Mouse (Mus musculus) MEL (cell line): ENCODE results near the gene Adam1b.

Experiments used
- CTCF ChIP-seq, 3 experiments: IDR thresholded peaks in 2 of 3; conservative IDR thresholded peaks in 1 of 3; 2 replicates each; pipeline ENCODE4 v1.5.1; 2011 to 2012; ENCODE audit warnings: low read length in 3 of 3, low read depth in 2 of 3, mild to moderate bottlenecking in 2 of 3, improper control_type of control experiment in 1 of 3, inconsistent platforms in 1 of 3, mixed read lengths in 1 of 3, moderate library complexity in 1 of 3; ENCODE audit not compliant: control insufficient read depth in 1 of 3, insufficient read depth in 1 of 3, poor library complexity in 1 of 3, severe bottlenecking in 1 of 3
- EP300 ChIP-seq, 2 experiments: IDR thresholded peaks; 2 replicates each; pipeline ENCODE4 v1.6.1; 2011; ENCODE audit warnings: improper control_type of control experiment in 2 of 2, low read length in 2 of 2, low read depth in 1 of 2, mild to moderate bottlenecking in 1 of 2
- GATA1 ChIP-seq: IDR thresholded peaks from 2 replicates; pipeline ENCODE4 v1.6.1; 2011; ENCODE audit warnings: low read depth, low read length, improper control_type of control experiment
- MAX ChIP-seq: IDR thresholded peaks from 2 replicates; pipeline ENCODE4 v1.6.1; 2011; ENCODE audit warnings: low read length, improper control_type of control experiment
- POLR2A ChIP-seq, 2 experiments: IDR thresholded peaks; 2 replicates each; pipeline ENCODE4 v1.6.1; 2011 to 2012; ENCODE audit warnings: low read length in 2 of 2, mild to moderate bottlenecking in 2 of 2, control low read depth in 1 of 2, improper control_type of control experiment in 1 of 2, low read depth in 1 of 2, moderate library complexity in 1 of 2; ENCODE audit not compliant: control insufficient read depth in 1 of 2, insufficient read depth in 1 of 2, poor library complexity in 1 of 2
- POLR2AphosphoS2 ChIP-seq: IDR thresholded peaks from 2 replicates; pipeline ENCODE4 v1.6.1; 2011; ENCODE audit warnings: low read length, improper control_type of control experiment
- RCOR1 ChIP-seq: IDR thresholded peaks from 2 replicates; pipeline ENCODE4 v1.6.1; 2012; ENCODE audit warnings: low read depth, mild to moderate bottlenecking, inconsistent platforms, low read length, improper control_type of control experiment
- TBP ChIP-seq: IDR thresholded peaks from 2 replicates; pipeline ENCODE4 v1.8.0; 2011; ENCODE audit warnings: low read depth, low read length, improper control_type of control experiment
- ZMIZ1 ChIP-seq: IDR thresholded peaks from 2 replicates; pipeline ENCODE4 v1.6.1; 2012; ENCODE audit warnings: low read depth, mild to moderate bottlenecking, inconsistent platforms, low read length, improper control_type of control experiment, moderate library complexity
- ZNF384 ChIP-seq: IDR thresholded peaks from 2 replicates; pipeline ENCODE4 v1.6.1; 2012; ENCODE audit warnings: low read depth, mild to moderate bottlenecking, inconsistent platforms, low read length, improper control_type of control experiment

DNA sequence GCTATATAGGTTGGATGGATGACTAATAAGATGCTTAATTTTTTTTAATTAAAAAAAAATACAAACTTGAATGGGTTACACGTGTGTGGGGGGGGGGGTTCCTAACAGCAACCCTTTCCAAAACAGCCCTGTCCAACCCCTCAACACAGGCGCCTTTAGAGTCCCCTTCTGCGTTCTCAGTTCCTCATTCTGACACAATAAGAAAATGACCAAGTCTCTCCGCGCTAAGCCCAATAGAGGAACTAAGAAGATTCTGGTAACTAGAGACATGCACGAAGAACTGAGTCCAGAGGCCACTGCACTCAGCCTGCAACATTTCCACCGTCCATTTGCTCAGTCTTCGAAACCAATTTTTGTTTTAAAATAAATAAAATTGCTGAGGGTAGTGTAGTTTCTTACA lies 52.0 kb downstream of the Adam1b start:
- TF ChIP-seq POLR2A (IDR thresholded peaks at IDR 0.05; ENCODE audit: control insufficient read depth in 1 of 2, insufficient read depth in 1 of 2, low read depth in 1 of 2, low read length in 2 of 2, poor library complexity in 1 of 2) (no peak), ZMIZ1 (no peak), MAX (0 out of 2 replicates have a peak, but pooled peaks have one; percentile 24), POLR2AphosphoS2 (peak; percentile 64), TBP (peak; percentile 98), EP300 (IDR thresholded peaks at IDR 0.05; ENCODE audit: low read depth in 1 of 2, low read length in 2 of 2) (peak in 1 of 2 experiments; percentile 27; a peak in 1 of 4 replicates), ZNF384 (no peak), GATA1 (no peak), CTCF (IDR thresholded peaks at IDR 0.05 in 2 of 3, conservative IDR thresholded peaks at IDR 0.05 in 1 of 3; ENCODE audit: control insufficient read depth in 1 of 3, insufficient read depth in 1 of 3, low read depth in 2 of 3, low read length in 3 of 3, poor library complexity in 1 of 3, severe bottlenecking in 1 of 3) (no peak), RCOR1 (no peak)
